Mouse (Mus musculus): ENCODE measurements around the gene Rdh12.

Rdh12 gene

GRCm38 (mm10) chr12:79248110-79248509 is 39.4 kb downstream of the Rdh12 start:
- intact Hi-C loops (cut with DNase I) = no loop called here

- intact Hi-C loops (cut with DNase I) = no loop called here
Observed at GRCm38 (mm10) chr12:79253294-79254053, 44.8 kb downstream of the Rdh12 start.

- intact Hi-C loops (cut with DNase I) = no loop called here
Observed at GRCm38 (mm10) chr12:79254975-79255374, 46.3 kb downstream of the Rdh12 start.

- intact Hi-C loops (cut with DNase I) = loop anchor here (2.0 to 10.0 kb wide), 2 partner anchors 67 to 375 kb away; partner anchors contain the start of gene Rdh11
Observed at GRCm38 (mm10) chr12:79260154-79260553, 51.4 kb downstream of the Rdh12 start.

- intact Hi-C loops (cut with DNase I) = loop anchor here (2.0 to 10.0 kb wide), 2 partner anchors 68 to 376 kb away; partner anchors contain the start of gene Rdh11
Observed at GRCm38 (mm10) chr12:79261035-79261434, 52.3 kb downstream of the Rdh12 start.

Data from adrenal gland (tissue).